Mouse (Mus musculus): ENCODE data around the gene H2-Eb1. TPM values are rescaled to one million over a fixed set of nuclear protein-coding genes. Genes with fewer than 3 reads are reported as not detected.
A peak's percentile ranks its signal among the peaks of the same experiment; 100 is the strongest.

The H2-Eb1 gene
- polyA plus RNA-seq, 1 experiment from 2014 or later = 1.5 TPM

DNA sequence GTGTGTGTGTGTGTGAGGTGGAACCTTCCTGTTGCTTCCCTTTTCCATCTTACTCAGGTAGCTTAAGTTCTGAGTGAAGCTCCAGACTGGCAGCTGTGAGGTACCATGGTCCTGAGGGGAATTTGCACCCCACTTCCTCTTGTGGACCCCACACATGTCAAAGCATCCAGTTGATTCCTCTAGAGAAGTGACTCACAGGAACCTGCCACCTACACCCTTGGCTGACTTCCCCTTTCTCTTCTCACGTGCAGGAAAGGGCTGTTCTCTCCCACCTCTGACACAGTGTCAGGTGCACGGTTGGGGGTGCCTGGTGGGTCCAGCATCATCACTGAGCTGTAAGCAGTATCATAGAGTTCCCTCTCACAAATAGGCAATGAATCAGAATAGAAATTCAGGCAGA is 12.1 kb upstream of the H2-Eb1 start:
- 47% methylated on average over 2 of the region's 2 CpGs for WGBS
- Histone ChIP-seq H3K4me3 (no peak overlapping the region), H3K4me2 (replicated peaks) (no peak overlapping the region), H3K4me1 (0 out of 2 replicates have a peak, but pooled peaks cover 2% of the 10 kb centered on the region), H3K36me3 (no peaks in the 10 kb centered on the region), H3K9me3 (replicated peaks) (no peaks in the 10 kb centered on the region), H3K27ac (no peak overlapping the region), H3K27me3 (peaks cover 3% of the 10 kb centered on the region; the same call in 1 of the 2 replicates), H3K9ac (no peak overlapping the region)
- no peak for ATAC-seq (ENCODE audit: low FRiP score)

DNA sequence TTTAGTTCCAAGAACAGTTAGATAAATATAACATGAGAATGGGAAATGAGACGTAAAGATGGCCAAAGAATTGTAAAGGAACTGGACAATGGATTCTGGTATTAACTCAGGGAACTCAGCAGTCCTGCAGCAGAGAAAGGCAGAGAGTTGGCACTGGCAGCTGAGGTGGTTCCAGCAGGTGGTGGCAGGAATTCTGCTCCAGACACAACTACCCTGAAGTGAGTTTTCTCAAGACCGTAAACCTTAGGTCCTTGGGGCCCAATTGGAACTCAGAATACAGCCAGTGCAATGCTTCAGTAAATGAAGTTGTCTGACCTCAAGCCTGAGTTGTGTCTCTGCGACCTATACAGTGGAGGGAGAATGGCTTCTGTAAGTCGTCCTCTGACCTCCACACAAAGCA is 11.4 kb upstream of the H2-Eb1 start:
- ATAC-seq (ENCODE audit: low FRiP score) = no peak
- Histone ChIP-seq H3K4me1 (0 out of 2 replicates have a peak, but pooled peaks cover 2% of the 10 kb centered on the region), H3K4me2 (replicated peaks) (no peak overlapping the region), H3K9ac (no peak overlapping the region), H3K4me3 (no peak overlapping the region), H3K27ac (no peak overlapping the region), H3K36me3 (no peaks in the 10 kb centered on the region), H3K27me3 (peaks cover 3% of the 10 kb centered on the region; the same call in 1 of the 2 replicates), H3K9me3 (replicated peaks) (no peaks in the 10 kb centered on the region)
- WGBS = 71% methylated on average over 4 of the region's 4 CpGs

DNA sequence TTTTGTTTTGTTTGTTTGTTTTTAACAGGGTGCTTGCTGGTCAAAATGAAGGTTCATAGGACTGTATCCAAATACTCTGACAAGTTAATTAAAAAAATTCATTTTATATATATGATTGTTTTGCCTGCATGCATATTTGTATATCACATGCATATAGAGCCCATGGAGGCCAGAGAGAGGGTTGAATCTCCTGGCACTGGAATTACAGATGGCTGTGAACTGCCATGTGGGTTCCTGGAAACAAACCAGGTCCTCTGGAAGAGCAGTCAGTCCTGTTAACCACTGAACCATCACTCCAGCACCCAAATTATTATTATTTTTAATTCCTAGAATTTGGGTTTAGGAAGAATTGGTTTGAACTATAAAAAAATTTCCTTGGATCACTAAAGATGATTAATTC is 10.4 kb upstream of the H2-Eb1 start:
- H3K27me3 ChIP-seq = 0 out of 2 replicates have a peak, but pooled peaks cover 3% of the 10 kb centered on the region
- no peaks in the 10 kb centered on the region for H3K36me3 ChIP-seq
- H3K4me2 ChIP-seq (replicated peaks) = no peak overlapping the region
- no peaks in the 10 kb centered on the region for H3K9me3 ChIP-seq (replicated peaks)
- no peak for ATAC-seq (ENCODE audit: low FRiP score)
- no peak overlapping the region for H3K9ac ChIP-seq
- 0 out of 2 replicates have a peak, but pooled peaks cover 2% of the 10 kb centered on the region for H3K4me1 ChIP-seq
- no peak overlapping the region for H3K4me3 ChIP-seq
- H3K27ac ChIP-seq = no peak overlapping the region

DNA sequence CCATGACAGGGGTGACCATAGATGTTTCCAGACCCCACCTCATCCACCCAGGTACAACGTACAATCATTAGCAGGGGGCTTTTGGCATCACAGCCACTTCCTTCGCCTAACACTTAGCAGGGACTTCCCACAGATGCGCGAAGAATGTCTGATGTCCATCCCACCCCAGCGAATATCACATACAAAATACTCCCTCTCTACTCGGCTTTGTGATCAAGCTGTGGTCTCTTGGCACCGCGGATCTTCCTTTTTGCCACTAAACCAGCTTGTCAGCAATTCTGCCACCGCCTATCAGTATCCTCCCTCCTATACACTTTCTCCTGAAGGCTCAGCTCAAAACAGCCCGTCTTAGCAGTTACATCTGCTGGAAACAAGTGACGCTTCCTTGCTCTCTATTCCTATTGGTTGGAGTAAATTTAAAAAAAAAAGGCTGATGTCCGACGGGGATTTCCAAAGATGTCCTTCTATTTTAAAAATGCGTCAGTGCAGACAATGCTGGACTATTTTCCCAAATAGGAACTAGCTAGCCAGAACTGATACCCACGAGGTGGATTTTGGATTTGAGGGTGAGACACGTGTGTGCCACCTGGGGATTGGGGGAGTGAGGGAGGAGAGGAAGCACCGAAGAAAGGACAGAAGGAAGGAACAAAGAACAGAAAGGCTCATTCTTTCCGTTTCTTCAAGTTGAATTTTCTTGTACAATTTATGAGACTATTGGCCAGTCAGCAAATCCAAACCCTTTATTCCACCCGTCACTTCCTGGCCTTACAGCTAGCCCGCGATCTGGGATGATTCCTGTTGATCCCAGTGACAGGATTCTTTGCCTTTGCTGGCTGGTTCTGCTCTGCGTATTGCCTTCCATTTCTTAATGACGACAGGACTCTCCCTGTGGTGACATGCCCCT is 9.5 kb upstream of the H2-Eb1 start:
- Histone ChIP-seq H3K4me3 (peak overlapping the region; percentile 33), H3K4me2 (replicated peaks) (peak overlapping the region; percentile 51), H3K9me3 (replicated peaks) (no peaks in the 10 kb centered on the region), H3K27ac (no peak overlapping the region), H3K9ac (0 out of 2 replicates have a peak overlapping the region, but pooled peaks have one; percentile 9), H3K27me3 (0 out of 2 replicates have a peak, but pooled peaks cover 3% of the 10 kb centered on the region), H3K4me1 (0 out of 2 replicates have a peak, but pooled peaks cover 2% of the 10 kb centered on the region), H3K36me3 (no peaks in the 10 kb centered on the region)
- WGBS = 24% methylated on average over 23 of the region's 23 CpGs
- ATAC-seq (ENCODE audit: low FRiP score) = peak; percentile 81

DNA sequence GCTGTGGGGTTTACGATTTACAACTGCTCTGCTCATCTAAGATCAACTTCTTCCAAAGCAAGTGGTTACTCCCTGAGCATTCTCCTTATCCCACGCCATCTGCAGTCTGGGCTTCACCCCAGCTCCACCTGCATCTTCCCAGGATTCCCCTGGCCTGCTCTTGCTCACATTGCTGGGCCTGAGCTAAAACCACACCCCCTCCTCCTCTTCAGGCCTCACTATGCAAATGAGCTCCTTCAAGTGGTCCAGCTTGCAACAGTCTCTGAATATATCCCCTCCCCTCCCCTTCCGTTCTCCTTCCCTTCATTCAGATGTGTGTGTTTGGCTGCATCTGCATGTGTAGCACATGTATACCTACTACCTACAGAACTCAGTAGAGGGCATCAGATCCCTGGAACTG is 6.3 kb upstream of the H2-Eb1 start:
- ATAC-seq (ENCODE audit: low FRiP score) = no peak
- no peak overlapping the region for H3K4me3 ChIP-seq
- 58% methylated on average over 3 of the region's 3 CpGs for WGBS
- no peak overlapping the region for H3K4me2 ChIP-seq (replicated peaks)
- H3K9me3 ChIP-seq (replicated peaks) = no peaks in the 10 kb centered on the region
- H3K4me1 ChIP-seq = no peaks in the 10 kb centered on the region
- 0 out of 2 replicates have a peak, but pooled peaks cover 3% of the 10 kb centered on the region for H3K27me3 ChIP-seq
- no peak overlapping the region for H3K9ac ChIP-seq
- H3K27ac ChIP-seq = no peak overlapping the region
- no peaks in the 10 kb centered on the region for H3K36me3 ChIP-seq

DNA sequence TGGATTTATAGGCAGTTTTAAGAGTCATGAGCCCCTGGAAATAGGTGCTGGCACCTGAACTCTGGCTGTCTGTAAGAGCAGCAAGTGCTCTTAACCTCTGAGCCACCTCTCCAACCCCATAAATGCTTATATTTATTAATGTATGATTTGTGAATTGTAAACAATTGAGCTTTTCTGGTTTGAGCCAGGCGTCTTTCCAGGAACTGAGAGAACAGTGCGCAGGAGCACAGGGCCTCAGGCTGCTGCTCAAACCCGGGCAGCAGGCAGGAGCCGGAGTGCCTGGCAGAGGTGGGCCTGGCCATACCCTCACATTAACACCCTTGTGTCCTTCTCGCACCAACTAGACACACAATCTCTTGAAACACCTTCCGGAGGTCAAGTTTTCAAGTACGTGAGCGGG is 5.6 kb upstream of the H2-Eb1 start:
- Histone ChIP-seq H3K27me3 (0 out of 2 replicates have a peak, but pooled peaks cover 3% of the 10 kb centered on the region), H3K9ac (no peak overlapping the region)

DNA sequence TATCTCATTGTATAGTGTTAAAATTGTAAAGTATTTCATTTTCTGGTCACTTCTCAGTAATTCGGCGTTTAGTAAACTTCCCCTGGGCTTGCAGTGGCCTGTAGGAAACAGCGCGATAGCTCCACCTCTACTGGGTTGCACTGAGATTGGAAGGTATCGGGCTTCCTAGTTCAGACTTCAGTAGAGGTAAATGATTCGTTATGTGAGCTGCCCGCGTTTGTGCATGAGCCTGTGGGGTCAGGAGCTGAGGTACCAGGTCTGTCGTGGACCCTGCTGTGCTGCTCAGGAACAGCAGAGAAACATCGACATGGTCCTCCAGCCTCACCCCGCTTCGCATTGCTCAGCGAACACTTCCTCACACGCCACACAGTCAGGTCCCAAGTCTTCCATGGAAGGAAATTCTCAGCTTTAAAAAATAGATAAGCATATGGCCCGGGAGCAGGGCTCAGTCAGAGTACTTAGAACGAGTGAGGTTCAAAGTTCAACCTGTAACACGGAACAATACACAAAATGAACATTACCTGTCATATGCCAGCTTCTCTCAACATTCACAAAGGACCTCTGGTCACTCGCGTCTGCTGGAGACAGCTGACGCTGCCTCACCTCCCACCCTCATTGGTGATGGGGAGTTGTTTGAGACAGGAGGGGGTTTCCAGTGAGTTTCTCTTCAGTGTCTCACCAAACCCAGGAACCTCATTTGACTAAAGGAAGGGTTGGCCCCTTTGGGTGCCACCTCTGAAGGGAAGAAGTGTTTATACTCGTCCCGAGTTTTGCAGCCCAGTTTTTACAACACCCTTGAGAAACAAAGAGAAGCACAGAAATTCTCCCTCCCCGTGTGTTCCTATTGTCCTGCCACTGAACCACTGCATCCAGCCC is 4.7 kb upstream of the H2-Eb1 start:
- Histone ChIP-seq H3K36me3 (no peaks in the 10 kb centered on the region), H3K4me3 (no peak overlapping the region), H3K9me3 (replicated peaks) (no peaks in the 10 kb centered on the region), H3K27me3 (0 out of 2 replicates have a peak, but pooled peaks cover 3% of the 10 kb centered on the region), H3K4me2 (replicated peaks) (no peak overlapping the region), H3K9ac (no peak overlapping the region), H3K4me1 (no peaks in the 10 kb centered on the region), H3K27ac (no peak overlapping the region)
- WGBS = 77% methylated on average over 23 of the region's 23 CpGs
- no peak for ATAC-seq (ENCODE audit: low FRiP score)

More for the DNA sequence above, 5.6 kb upstream of the H2-Eb1 start:
- WGBS = 94% methylated on average over 8 of the region's 8 CpGs
- no peak overlapping the region for H3K4me3 ChIP-seq
- H3K4me2 ChIP-seq (replicated peaks) = no peak overlapping the region
- no peak for ATAC-seq (ENCODE audit: low FRiP score)
- H3K36me3 ChIP-seq = no peaks in the 10 kb centered on the region
- H3K27ac ChIP-seq = no peak overlapping the region
- H3K4me1 ChIP-seq = no peaks in the 10 kb centered on the region
- H3K9me3 ChIP-seq (replicated peaks) = no peaks in the 10 kb centered on the region

DNA sequence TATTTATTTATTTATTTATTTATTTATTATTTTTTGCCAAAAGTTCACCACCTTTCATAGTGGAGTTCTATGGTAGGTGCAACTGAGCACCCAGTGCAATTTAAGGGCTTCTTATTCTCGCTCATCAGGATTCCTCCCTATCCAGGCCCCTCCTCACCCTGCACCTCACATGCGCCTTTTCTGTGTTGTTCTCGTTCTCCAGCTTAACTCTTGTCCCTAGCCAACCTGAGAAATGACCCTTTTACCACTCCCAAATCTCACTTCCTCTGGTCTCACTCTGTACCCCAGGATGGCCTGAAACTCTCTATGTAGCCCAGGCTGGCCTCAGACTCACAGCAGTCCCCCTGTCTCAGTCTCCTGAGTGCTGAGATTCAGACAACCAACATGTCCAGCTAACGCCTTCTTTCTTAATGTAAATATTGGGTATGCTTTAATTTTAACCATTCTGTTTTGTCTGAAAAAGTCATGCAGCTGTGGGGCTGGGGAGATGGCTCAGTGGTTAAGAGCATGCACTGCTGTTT is 3.9 kb upstream of the H2-Eb1 start:
- Histone ChIP-seq H3K27ac (no peak overlapping the region), H3K9ac (no peak overlapping the region), H3K36me3 (no peaks in the 10 kb centered on the region), H3K4me2 (replicated peaks) (no peak overlapping the region), H3K4me3 (no peak overlapping the region), H3K27me3 (0 out of 2 replicates have a peak, but pooled peaks cover under 1% of the 10 kb centered on the region), H3K9me3 (replicated peaks) (no peaks in the 10 kb centered on the region), H3K4me1 (no peaks in the 10 kb centered on the region)
- WGBS = 85% methylated on average over 4 of the region's 4 CpGs
- ATAC-seq (ENCODE audit: low FRiP score) = no peak

DNA sequence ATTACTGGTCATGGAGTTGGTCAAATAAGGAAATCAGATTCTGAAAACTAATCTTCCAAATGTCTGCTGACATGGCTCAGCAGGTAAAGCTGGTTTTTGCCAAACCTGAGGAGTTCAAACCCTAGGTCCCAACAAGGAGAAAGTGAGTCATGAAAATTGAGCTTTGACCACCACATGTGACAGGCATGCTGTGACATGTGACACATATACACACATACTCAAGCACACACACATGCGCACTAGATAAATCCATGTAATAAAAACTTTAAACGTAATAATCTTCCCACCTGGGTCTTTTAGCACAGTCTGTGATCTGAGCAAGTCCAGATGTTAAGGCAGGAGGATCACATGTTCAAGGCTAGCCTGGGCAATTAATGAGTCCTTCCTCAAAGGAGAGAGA is 1.9 kb upstream of the H2-Eb1 start:
- H3K4me3 ChIP-seq = no peak overlapping the region
- no peak overlapping the region for H3K27ac ChIP-seq
- no peaks in the 10 kb centered on the region for H3K9me3 ChIP-seq (replicated peaks)
- no peaks in the 10 kb centered on the region; the same call in 1 of the 2 replicates for H3K27me3 ChIP-seq
- no peak for ATAC-seq (ENCODE audit: low FRiP score)
- H3K4me1 ChIP-seq = no peaks in the 10 kb centered on the region
- H3K9ac ChIP-seq = no peak overlapping the region
- WGBS = 82% methylated on average over 2 of the region's 2 CpGs
- H3K4me2 ChIP-seq (replicated peaks) = no peak overlapping the region
- H3K36me3 ChIP-seq = no peaks in the 10 kb centered on the region

DNA sequence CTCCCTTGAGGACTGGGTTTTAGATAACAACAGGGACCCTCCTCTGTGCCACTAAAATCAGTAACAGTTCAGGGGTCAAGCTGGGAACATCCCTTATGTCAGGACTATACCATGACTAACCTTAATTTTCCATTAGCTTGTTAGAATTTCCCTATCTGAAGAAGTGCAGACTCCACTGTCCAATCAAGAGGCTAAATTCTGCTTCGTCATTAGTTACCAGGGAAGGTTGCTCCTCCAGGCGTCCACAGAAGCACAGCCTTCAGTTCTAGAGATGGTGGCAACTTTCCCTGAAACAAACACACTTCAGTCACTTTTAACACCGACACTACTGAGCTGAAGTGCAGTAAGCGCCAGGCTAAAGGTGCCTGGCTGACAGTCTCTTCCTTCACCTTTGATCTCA is 916 bp upstream of the H2-Eb1 start:
- no peak overlapping the region for H3K4me3 ChIP-seq
- no peaks in the 10 kb centered on the region for H3K9me3 ChIP-seq (replicated peaks)
- peaks cover 3% of the 10 kb centered on the region; the same call in 1 of the 2 replicates for H3K4me1 ChIP-seq
- no peak for ATAC-seq (ENCODE audit: low FRiP score)
- H3K9ac ChIP-seq = no peak overlapping the region
- no peaks in the 10 kb centered on the region; the same call in 1 of the 2 replicates for H3K27me3 ChIP-seq
- WGBS = 27% methylated on average over 4 of the region's 4 CpGs
- no peak overlapping the region for H3K27ac ChIP-seq
- H3K4me2 ChIP-seq (replicated peaks) = no peak overlapping the region
- H3K36me3 ChIP-seq = no peaks in the 10 kb centered on the region

DNA sequence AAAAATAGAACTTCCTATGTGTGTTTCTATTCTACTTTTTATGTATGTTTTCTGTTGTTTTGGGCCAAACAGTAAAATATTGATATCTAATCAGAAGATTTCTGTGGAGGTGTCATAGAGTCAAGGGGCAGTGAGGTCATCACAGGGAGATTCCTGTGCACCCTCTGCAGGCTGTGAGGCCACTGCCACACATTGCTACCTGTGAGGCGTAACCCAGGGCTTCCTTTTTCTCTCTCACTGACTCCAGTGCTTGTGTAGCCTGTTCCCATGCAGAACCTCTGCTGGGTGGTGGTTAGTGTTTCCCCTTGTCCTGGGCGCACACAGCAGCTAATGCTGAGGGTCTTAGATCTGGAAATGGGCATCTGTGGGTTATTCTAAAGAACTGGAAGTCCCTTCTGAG is 740 bp downstream of the H2-Eb1 start:
- Histone ChIP-seq H3K4me1 (peaks cover 3% of the 10 kb centered on the region; the same call in 1 of the 2 replicates), H3K27me3 (no peaks in the 10 kb centered on the region; the same call in 1 of the 2 replicates), H3K36me3 (no peaks in the 10 kb centered on the region), H3K4me2 (replicated peaks) (no peak overlapping the region), H3K9ac (no peak overlapping the region), H3K9me3 (replicated peaks) (no peaks in the 10 kb centered on the region), H3K4me3 (no peak overlapping the region), H3K27ac (no peak overlapping the region)
- 83% methylated on average over 2 of the region's 2 CpGs for WGBS
- ATAC-seq (ENCODE audit: low FRiP score) = no peak

DNA sequence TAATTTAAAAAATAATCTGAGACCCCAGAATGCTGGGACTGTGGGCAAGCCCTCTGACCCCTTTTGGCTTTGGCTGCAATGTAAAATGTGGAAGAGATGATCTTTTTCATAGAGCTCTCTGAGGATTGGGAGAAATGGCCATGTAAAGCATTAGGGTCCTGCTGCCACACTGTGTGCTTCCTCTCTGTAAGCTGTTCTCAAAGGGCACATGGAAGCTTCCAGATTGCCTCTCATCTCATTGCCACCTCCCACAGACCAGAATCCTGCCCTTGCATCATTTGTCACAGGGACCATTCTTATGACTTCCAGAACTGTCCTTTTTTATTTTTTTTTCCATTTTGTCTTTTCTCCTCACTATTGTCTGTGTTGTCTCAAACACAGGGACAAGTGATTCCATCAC is 1.5 kb downstream of the H2-Eb1 start:
- H3K4me2 ChIP-seq (replicated peaks) = no peak overlapping the region
- H3K9ac ChIP-seq = no peak overlapping the region
- no peaks in the 10 kb centered on the region; the same call in 1 of the 2 replicates for H3K27me3 ChIP-seq
- no peak overlapping the region for H3K27ac ChIP-seq
- no peaks in the 10 kb centered on the region for H3K36me3 ChIP-seq
- ATAC-seq (ENCODE audit: low FRiP score) = no peak
- no peaks in the 10 kb centered on the region for H3K9me3 ChIP-seq (replicated peaks)
- H3K4me3 ChIP-seq = no peak overlapping the region
- H3K4me1 ChIP-seq = peaks cover 3% of the 10 kb centered on the region; the same call in 1 of the 2 replicates

Data from hindbrain, embryonic 12.5 days (tissue).